Mouse (Mus musculus) liver, embryonic 14.5 days (tissue): ENCODE measurements at regions not wholly inside any gene's neighbourhood (a gene's known extent, or its start where the extent isn't known, plus 50 kb on each side); places are given as distances from the start of the nearest gene placed in this dataset.

Experiments
- ATAC-seq: fragments of 200-750 bp; cut with Nextera tagmentation; 2 replicates; pipeline ENCODE4 v1.8.0; 2017; ENCODE audit warnings: moderate number of reproducible peaks, mild to moderate bottlenecking, moderate library complexity; ENCODE audit not compliant: insufficient read depth
- DNase-seq, 3 experiments: peaks; one replicate each; pipeline ENCODE4 v3.0.0-alpha.2; 2012 to 2013; ENCODE audit warnings: low read depth in 3 of 3, low spot score in 3 of 3
- H3K27ac ChIP-seq: fragments of 300-500 bp; sonication (generic); 2 replicates; pipeline ENCODE4 v1.5.1; 2014; ENCODE audit warnings: moderate library complexity, mild to moderate bottlenecking, control low read depth, inconsistent platforms
- H3K27me3 ChIP-seq: fragments of 300-500 bp; sonication (generic); 2 replicates; pipeline ENCODE4 v1.6.1; 2014; ENCODE audit warnings: mild to moderate bottlenecking, low read length, moderate library complexity; ENCODE audit not compliant: control insufficient read depth, insufficient read depth
- H3K36me3 ChIP-seq: fragments of 300-500 bp; sonication (generic); replicated peaks from 2 replicates; pipeline ENCODE4 v1.6.1; 2014; ENCODE audit warnings: low read depth; ENCODE audit not compliant: control insufficient read depth, insufficient read depth
- H3K4me1 ChIP-seq, 2 experiments: fragments of 200-500 bp in 1 of 2; fragments of 300-500 bp in 1 of 2; sonication (generic) in 1 of 2; replicated peaks; 2 replicates each; pipeline ENCODE4 v1.6.1; 2012 to 2014; ENCODE audit warnings: antibody characterized with exemption in 1 of 2, inconsistent platforms in 1 of 2, low read length in 1 of 2; ENCODE audit not compliant: control insufficient read depth in 2 of 2, insufficient read depth in 2 of 2
- H3K4me2 ChIP-seq: fragments of 300-500 bp; sonication (generic); 2 replicates; pipeline ENCODE4 v1.6.1; 2014; ENCODE audit warnings: low read depth, mild to moderate bottlenecking, control low read depth, moderate library complexity
- H3K4me3 ChIP-seq, 2 experiments: fragments of 200-500 bp in 1 of 2; fragments of 300-500 bp in 1 of 2; sonication (generic) in 1 of 2; 2 replicates each; pipeline ENCODE4 v1.5.1; 2012 to 2014; ENCODE audit warnings: low read depth in 2 of 2, low read length in 2 of 2, mild to moderate bottlenecking in 2 of 2, control low read depth in 1 of 2, inconsistent platforms in 1 of 2, moderate library complexity in 1 of 2; ENCODE audit not compliant: insufficient read depth in 1 of 2
- H3K9ac ChIP-seq: fragments of 300-500 bp; sonication (generic); replicated peaks from 2 replicates; pipeline ENCODE4 v1.6.1; 2014; ENCODE audit warnings: mild to moderate bottlenecking, control low read depth, moderate library complexity
- H3K9me3 ChIP-seq: fragments of 300-500 bp; sonication (generic); 2 replicates; pipeline ENCODE4 v1.6.1; 2016; ENCODE audit warnings: low read length, mixed read lengths; ENCODE audit not compliant: control insufficient read depth
- CTCF ChIP-seq: IDR thresholded peaks from 2 replicates; pipeline ENCODE4 v1.5.1; 2016; ENCODE audit warnings: antibody characterized with exemption, low read depth, control low read depth
- EP300 ChIP-seq: IDR thresholded peaks from 2 replicates; pipeline ENCODE4 v1.6.1; 2016; ENCODE audit warnings: antibody characterized with exemption, low read depth
- WGBS: fragments of 180-500 bp; shearing (Covaris S2); extraction: QIAGEN DNeasy Blood & Tissue Kit; methylation state at CpG from one replicate; pipeline ENCODE4 v1.1.7; 2014; ENCODE audit not compliant: insufficient replicate concordance; 5-methylcytosine and 5-hydroxymethylcytosine counted together

DNA sequence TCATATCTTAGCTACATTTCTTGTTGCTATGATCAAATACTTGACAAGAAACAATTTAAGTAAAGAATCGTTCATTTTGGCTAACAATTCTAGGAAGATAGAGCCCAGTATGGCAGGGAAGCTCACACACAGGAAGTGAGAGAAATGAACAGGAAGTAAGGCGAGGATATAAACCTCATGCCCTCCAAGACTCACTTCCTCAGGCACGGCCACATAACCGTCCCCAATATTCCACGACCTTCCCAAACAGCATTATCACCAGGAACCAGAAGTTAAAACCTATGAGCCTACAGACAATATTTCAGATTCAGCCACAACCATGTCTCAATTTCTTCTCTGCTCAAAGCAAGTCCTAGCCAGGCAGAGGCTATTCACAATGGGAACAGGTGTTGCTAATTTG lies 73.8 kb upstream of the Pabpc6 start:
- no peak for DNase-seq
- Histone ChIP-seq H3K27ac (no peak overlapping the region), H3K27me3 (no peaks in the 10 kb centered on the region), H3K4me1 (no peaks in the 10 kb centered on the region), H3K9me3 (no peaks in the 10 kb centered on the region), H3K36me3 (no peaks in the 10 kb centered on the region), H3K4me2 (no peak overlapping the region), H3K4me3 (no peak overlapping the region), H3K9ac (no peak overlapping the region)
- 23% methylated on average over 5 of the region's 5 CpGs for WGBS
- TF ChIP-seq EP300 (no peak), CTCF (no peak)
- no peak for ATAC-seq

DNA sequence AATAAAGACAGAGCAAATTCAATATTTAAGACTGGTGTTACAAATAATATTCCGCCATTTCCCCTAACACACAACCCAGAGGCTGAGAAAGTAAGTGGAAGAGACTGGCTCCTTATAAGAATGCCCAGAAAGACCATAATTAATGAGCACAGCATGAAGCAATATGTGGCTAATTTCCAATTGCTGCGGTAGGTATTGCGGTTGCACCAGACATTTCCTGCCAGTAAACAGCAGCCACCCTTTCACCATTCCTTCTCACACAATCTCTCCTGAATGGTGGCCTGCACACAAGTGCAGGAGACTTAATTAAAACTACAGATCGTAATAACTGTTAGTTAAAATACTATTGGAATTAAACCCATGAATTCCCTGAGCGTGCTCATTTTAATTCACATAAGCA lies 71.8 kb upstream of the Pabpc6 start:
- H3K9ac ChIP-seq: no peak overlapping the region
- no peak for DNase-seq
- H3K27me3 ChIP-seq: no peaks in the 10 kb centered on the region
- WGBS: 70% methylated on average over 5 of the region's 5 CpGs
- no peak for ATAC-seq
- no peak overlapping the region for H3K4me2 ChIP-seq
- H3K27ac ChIP-seq: no peak overlapping the region
- H3K9me3 ChIP-seq: no peaks in the 10 kb centered on the region
- H3K36me3 ChIP-seq: no peaks in the 10 kb centered on the region
- H3K4me3 ChIP-seq: no peak overlapping the region
- TF ChIP-seq CTCF: no peak
- TF ChIP-seq EP300: no peak
- no peaks in the 10 kb centered on the region for H3K4me1 ChIP-seq

DNA sequence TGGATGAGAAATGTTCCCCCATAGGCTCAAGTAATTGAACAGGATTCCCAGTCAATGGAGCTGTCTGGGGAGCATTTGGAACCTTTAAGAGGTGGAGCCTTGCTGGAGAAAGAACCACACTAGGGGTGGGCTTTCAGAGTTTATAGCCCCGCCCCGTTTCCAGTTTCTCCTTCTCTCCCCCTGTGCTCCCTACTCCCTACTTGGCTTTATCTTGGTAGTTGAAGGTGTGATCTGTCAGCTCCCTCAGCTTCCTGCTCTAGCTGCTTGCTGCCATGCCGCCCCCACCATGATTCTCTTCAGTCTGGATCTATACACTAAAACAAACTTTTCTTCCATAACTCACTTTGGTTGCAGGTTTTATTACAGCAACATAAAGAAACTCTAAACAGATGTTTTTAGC lies 59.5 kb upstream of the Pabpc6 start:
- H3K9ac ChIP-seq: no peak overlapping the region
- no peaks in the 10 kb centered on the region for H3K27me3 ChIP-seq
- no peaks in the 10 kb centered on the region for H3K36me3 ChIP-seq
- TF ChIP-seq CTCF (no peak), EP300 (no peak)
- no peak overlapping the region for H3K4me2 ChIP-seq
- H3K4me3 ChIP-seq: no peak overlapping the region
- ATAC-seq (no peak), DNase-seq (no peak)
- no peak overlapping the region for H3K27ac ChIP-seq
- H3K9me3 ChIP-seq: no peaks in the 10 kb centered on the region
- 42% methylated on average over 3 of the region's 3 CpGs for WGBS
- H3K4me1 ChIP-seq: no peaks in the 10 kb centered on the region

DNA sequence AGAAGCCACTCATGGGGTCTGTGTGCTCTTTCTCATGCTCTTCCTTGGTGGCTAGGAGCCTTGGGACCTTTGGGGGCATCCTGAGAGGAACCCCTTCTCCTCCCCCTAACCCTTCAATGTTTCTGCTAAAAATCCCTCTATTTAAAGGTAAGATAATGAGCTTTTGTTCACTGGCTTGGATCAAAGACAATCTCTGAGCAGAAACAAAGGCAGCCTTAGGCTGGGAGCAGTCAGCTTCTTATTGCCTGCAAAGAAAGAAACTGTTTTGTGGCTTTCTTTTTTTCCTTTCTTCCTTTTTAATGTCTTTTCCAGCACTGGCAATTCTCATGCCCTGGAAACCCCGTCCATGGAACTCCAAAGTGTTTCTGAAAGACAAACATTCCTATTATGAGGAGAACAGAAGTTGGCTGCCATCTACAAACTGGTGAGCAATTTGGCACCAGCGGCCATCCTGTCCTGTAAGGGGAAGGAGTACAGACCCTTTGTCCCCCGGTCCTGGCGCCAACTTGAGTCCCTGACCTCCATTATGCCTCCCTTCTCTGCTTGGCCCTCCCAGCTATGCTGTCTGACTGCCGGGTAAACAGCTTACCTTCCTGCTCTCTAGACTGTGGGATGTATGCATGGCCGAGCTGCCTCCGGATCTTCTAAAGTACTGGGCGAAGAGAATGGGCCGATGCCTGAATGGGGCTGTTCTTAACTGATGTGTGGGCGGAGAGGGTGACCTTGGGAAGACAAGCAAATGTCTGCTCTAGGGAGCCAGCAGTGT lies 56.4 kb upstream of the Pabpc6 start:
- no peaks in the 10 kb centered on the region for H3K4me1 ChIP-seq
- ATAC-seq: no peak
- WGBS: 59% methylated on average over 10 of the region's 10 CpGs

DNA sequence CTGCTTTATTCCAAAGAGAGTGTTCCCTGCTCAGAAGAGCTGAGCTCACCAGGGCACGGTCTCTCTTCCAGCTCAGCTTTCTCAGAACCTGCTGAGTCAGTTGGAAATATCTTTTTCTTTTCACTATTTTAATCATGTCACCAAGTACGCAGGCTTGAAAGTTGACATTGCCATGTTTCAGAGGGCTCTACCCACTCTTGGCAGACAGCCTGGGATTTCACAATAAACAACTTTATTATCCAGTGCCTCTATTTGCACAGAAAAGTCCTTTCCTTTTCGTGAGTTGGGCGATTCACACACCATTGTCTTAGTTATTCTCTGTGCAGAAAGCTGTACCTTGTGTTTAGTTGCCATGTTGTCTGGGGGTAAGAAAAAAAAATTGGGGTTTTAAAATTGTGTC lies 54.0 kb upstream of the Pabpc6 start:
- DNase-seq (no peak), ATAC-seq (no peak)
- Histone ChIP-seq H3K4me3 (no peak overlapping the region), H3K4me1 (no peaks in the 10 kb centered on the region), H3K36me3 (no peaks in the 10 kb centered on the region), H3K27ac (no peak overlapping the region), H3K9ac (no peak overlapping the region), H3K27me3 (no peaks in the 10 kb centered on the region), H3K9me3 (no peaks in the 10 kb centered on the region), H3K4me2 (no peak overlapping the region)
- 47% methylated on average over 4 of the region's 4 CpGs for WGBS
- TF ChIP-seq EP300 (no peak), CTCF (no peak)

More for the DNA sequence above, 56.4 kb upstream of the Pabpc6 start:
- Histone ChIP-seq H3K27me3 (no peaks in the 10 kb centered on the region), H3K4me2 (no peak overlapping the region), H3K9me3 (no peaks in the 10 kb centered on the region), H3K36me3 (no peaks in the 10 kb centered on the region), H3K27ac (no peak overlapping the region), H3K9ac (no peak overlapping the region), H3K4me3 (no peak overlapping the region)
- TF ChIP-seq EP300 (no peak), CTCF (no peak)
- DNase-seq: no peak
